Mouse (Mus musculus): Measurements from ENCODE around the gene Arl8a. TPM values are rescaled to one million over a fixed set of nuclear protein-coding genes. Genes with fewer than 3 reads are reported as not detected.
A peak's percentile ranks its signal among the peaks of the same experiment; 100 is the strongest.
"Not testable (repeated sequence)": the region's sequence is repeated elsewhere in the genome, so short reads cannot be mapped to it uniquely, and the experiment has no call there.

The Arl8a gene
- polyA plus RNA-seq (2015; fragmentation: Nextera tagmentation; extraction: Ambion mirVana): 21.4 and 56.5 TPM in 2 replicates

- Histone ChIP-seq H3K9ac (ENCODE audit: low read depth, low read length) (peak within 1 kb of the TSS; percentile 80), H3K27me3 (replicated peaks; ENCODE audit: control insufficient read depth, insufficient read depth, low read length) (peaks cover 4% of the 10 kb centered on the region; the same call in 1 of the 2 replicates), H3K36me3 (ENCODE audit: control insufficient read depth, insufficient read depth, low read length) (no peaks in the 10 kb centered on the region), H3K4me2 (ENCODE audit: low read depth, low read length) (peak within 1 kb of the TSS; percentile 85), H3K4me3 (ENCODE audit: low read length) (peak within 1 kb of the TSS; percentile 66), H3K4me1 (ENCODE audit: control insufficient read depth, insufficient read depth, low read length) (peaks cover 25% of the 10 kb centered on the region), H3K27ac (ENCODE audit: low read length) (peak within 1 kb of the TSS; percentile 88), H3K9me3 (ENCODE audit: control insufficient read depth, low read length) (no peaks in the 10 kb centered on the region)
- peak; percentile 89 for ATAC-seq
- under 1% methylated on average over 62 of the region's 78 CpGs for WGBS
Observed at GRCm38 (mm10) chr1:135146077-135146945, at the start of gene Arl8a. Gene Arl8a, plus strand, starts transcription at chr1:135146824.

- H3K36me3 ChIP-seq (ENCODE audit: control insufficient read depth, insufficient read depth, low read length): no peaks in the 10 kb centered on the region
- H3K9me3 ChIP-seq (ENCODE audit: control insufficient read depth, low read length): no peaks in the 10 kb centered on the region
- H3K9ac ChIP-seq (ENCODE audit: low read depth, low read length): no peak overlapping the region
- no peak overlapping the region for H3K4me2 ChIP-seq (ENCODE audit: low read depth, low read length)
- no peak for ATAC-seq
- WGBS: 92% methylated on average over 6 of the region's 6 CpGs
- H3K27ac ChIP-seq (ENCODE audit: low read length): no peak overlapping the region
- no peaks in the 10 kb centered on the region for H3K4me1 ChIP-seq (ENCODE audit: control insufficient read depth, insufficient read depth, low read length)
- H3K27me3 ChIP-seq (replicated peaks; ENCODE audit: control insufficient read depth, insufficient read depth, low read length): peaks cover 7% of the 10 kb centered on the region; the same call in 1 of the 2 replicates
- no peak overlapping the region for H3K4me3 ChIP-seq (ENCODE audit: low read length)
Observed at GRCm38 (mm10) chr1:135097441-135097840, 49.2 kb upstream of the Arl8a start.

- Histone ChIP-seq H3K27ac (ENCODE audit: low read length) (no peak overlapping the region), H3K4me1 (ENCODE audit: control insufficient read depth, insufficient read depth, low read length) (no peaks in the 10 kb centered on the region), H3K4me2 (ENCODE audit: low read depth, low read length) (no peak overlapping the region), H3K9ac (ENCODE audit: low read depth, low read length) (no peak overlapping the region), H3K4me3 (ENCODE audit: low read length) (no peak overlapping the region), H3K36me3 (ENCODE audit: control insufficient read depth, insufficient read depth, low read length) (no peaks in the 10 kb centered on the region), H3K27me3 (replicated peaks; ENCODE audit: control insufficient read depth, insufficient read depth, low read length) (peaks cover 14% of the 10 kb centered on the region; the same call in 1 of the 2 replicates), H3K9me3 (ENCODE audit: control insufficient read depth, low read length) (no peaks in the 10 kb centered on the region)
- 95% methylated on average over 7 of the region's 7 CpGs for WGBS
- no peak for ATAC-seq
Observed at GRCm38 (mm10) chr1:135098441-135098840, 48.2 kb upstream of the Arl8a start.

- Histone ChIP-seq H3K27me3 (replicated peaks; ENCODE audit: control insufficient read depth, insufficient read depth, low read length) (peaks cover 33% of the 10 kb centered on the region), H3K9ac (ENCODE audit: low read depth, low read length) (no peak overlapping the region), H3K27ac (ENCODE audit: low read length) (no peak overlapping the region), H3K36me3 (ENCODE audit: control insufficient read depth, insufficient read depth, low read length) (no peaks in the 10 kb centered on the region), H3K4me1 (ENCODE audit: control insufficient read depth, insufficient read depth, low read length) (peaks cover 7% of the 10 kb centered on the region), H3K4me2 (ENCODE audit: low read depth, low read length) (no peak overlapping the region), H3K4me3 (ENCODE audit: low read length) (no peak overlapping the region), H3K9me3 (ENCODE audit: control insufficient read depth, low read length) (no peaks in the 10 kb centered on the region)
- ATAC-seq: no peak
- WGBS: 51% methylated on average over 7 of the region's 7 CpGs
Observed at GRCm38 (mm10) chr1:135100400-135100799, 46.2 kb upstream of the Arl8a start.

- WGBS: 0% methylated on average over 38 of the region's 40 CpGs
- H3K4me3 ChIP-seq (ENCODE audit: low read length): peak within 1 kb of the TSS; percentile 49
- peak; percentile 47 for ATAC-seq
- H3K27me3 ChIP-seq (replicated peaks; ENCODE audit: control insufficient read depth, insufficient read depth, low read length): peaks cover 42% of the 10 kb centered on the region
- H3K4me1 ChIP-seq (ENCODE audit: control insufficient read depth, insufficient read depth, low read length): peaks cover 8% of the 10 kb centered on the region
- H3K9ac ChIP-seq (ENCODE audit: low read depth, low read length): 0 out of 2 replicates have a peak within 1 kb of the TSS, but pooled peaks have one; percentile 31
- H3K4me2 ChIP-seq (ENCODE audit: low read depth, low read length): peak within 1 kb of the TSS; percentile 76
- no peak within 1 kb of the TSS for H3K27ac ChIP-seq (ENCODE audit: low read length)
- no peaks in the 10 kb centered on the region for H3K36me3 ChIP-seq (ENCODE audit: control insufficient read depth, insufficient read depth, low read length)
- no peaks in the 10 kb centered on the region for H3K9me3 ChIP-seq (ENCODE audit: control insufficient read depth, low read length)
Observed at GRCm38 (mm10) chr1:135105124-135105523, 41.5 kb upstream of the Arl8a start, which contains the start of gene Lgr6. Gene Lgr6, minus strand, starts transcription at chr1:135105276.

- 1% methylated on average over 8 of the region's 8 CpGs for WGBS
- no peaks in the 10 kb centered on the region for H3K9me3 ChIP-seq (ENCODE audit: control insufficient read depth, low read length)
- no peak overlapping the region for H3K27ac ChIP-seq (ENCODE audit: low read length)
- H3K4me2 ChIP-seq (ENCODE audit: low read depth, low read length): no peak overlapping the region
- H3K36me3 ChIP-seq (ENCODE audit: control insufficient read depth, insufficient read depth, low read length): no peaks in the 10 kb centered on the region
- H3K27me3 ChIP-seq (replicated peaks; ENCODE audit: control insufficient read depth, insufficient read depth, low read length): peaks cover 37% of the 10 kb centered on the region
- H3K4me1 ChIP-seq (ENCODE audit: control insufficient read depth, insufficient read depth, low read length): peaks cover 8% of the 10 kb centered on the region
- no peak overlapping the region for H3K9ac ChIP-seq (ENCODE audit: low read depth, low read length)
- H3K4me3 ChIP-seq (ENCODE audit: low read length): no peak overlapping the region
- ATAC-seq: peak; percentile 26
Observed at GRCm38 (mm10) chr1:135105951-135106350, 40.7 kb upstream of the Arl8a start.

- ATAC-seq: no peak
Observed at GRCm38 (mm10) chr1:135108611-135109010, 38.0 kb upstream of the Arl8a start.

GRCm38 (mm10) chr1:135110075-135110474 is 36.5 kb upstream of the Arl8a start:
- WGBS: 20% methylated on average over 6 of the region's 6 CpGs
- Histone ChIP-seq H3K4me2 (ENCODE audit: low read depth, low read length) (no peak overlapping the region), H3K9me3 (ENCODE audit: control insufficient read depth, low read length) (no peaks in the 10 kb centered on the region), H3K9ac (ENCODE audit: low read depth, low read length) (no peak overlapping the region), H3K4me3 (ENCODE audit: low read length) (no peak overlapping the region), H3K36me3 (ENCODE audit: control insufficient read depth, insufficient read depth, low read length) (no peaks in the 10 kb centered on the region), H3K27ac (ENCODE audit: low read length) (no peak overlapping the region), H3K4me1 (ENCODE audit: control insufficient read depth, insufficient read depth, low read length) (peaks cover 4% of the 10 kb centered on the region; the same call in 1 of the 2 replicates), H3K27me3 (replicated peaks; ENCODE audit: control insufficient read depth, insufficient read depth, low read length) (peaks cover 14% of the 10 kb centered on the region)
- ATAC-seq: no peak

More at GRCm38 (mm10) chr1:135108611-135109010, 38.0 kb upstream of the Arl8a start:
- H3K36me3 ChIP-seq (ENCODE audit: control insufficient read depth, insufficient read depth, low read length): no peaks in the 10 kb centered on the region
- WGBS: 46% methylated on average over 6 of the region's 6 CpGs
- peaks cover 8% of the 10 kb centered on the region for H3K4me1 ChIP-seq (ENCODE audit: control insufficient read depth, insufficient read depth, low read length)
- no peak overlapping the region for H3K9ac ChIP-seq (ENCODE audit: low read depth, low read length)
- H3K27me3 ChIP-seq (replicated peaks; ENCODE audit: control insufficient read depth, insufficient read depth, low read length): peaks cover 28% of the 10 kb centered on the region
- no peaks in the 10 kb centered on the region for H3K9me3 ChIP-seq (ENCODE audit: control insufficient read depth, low read length)
- H3K4me2 ChIP-seq (ENCODE audit: low read depth, low read length): no peak overlapping the region
- no peak overlapping the region for H3K27ac ChIP-seq (ENCODE audit: low read length)
- H3K4me3 ChIP-seq (ENCODE audit: low read length): no peak overlapping the region

GRCm38 (mm10) chr1:135111271-135111670 is 35.4 kb upstream of the Arl8a start:
- H3K4me3 ChIP-seq (ENCODE audit: low read length); ATAC-seq; H3K27me3 ChIP-seq (replicated peaks; ENCODE audit: control insufficient read depth, insufficient read depth, low read length): not testable (repeated sequence)

More at GRCm38 (mm10) chr1:135111271-135111670, 35.4 kb upstream of the Arl8a start:
- not testable (repeated sequence) for H3K4me1 ChIP-seq (ENCODE audit: control insufficient read depth, insufficient read depth, low read length); H3K27ac ChIP-seq (ENCODE audit: low read length); H3K36me3 ChIP-seq (ENCODE audit: control insufficient read depth, insufficient read depth, low read length); H3K9me3 ChIP-seq (ENCODE audit: control insufficient read depth, low read length); H3K9ac ChIP-seq (ENCODE audit: low read depth, low read length); H3K4me2 ChIP-seq (ENCODE audit: low read depth, low read length)
- 57% methylated on average over 4 of the region's 5 CpGs for WGBS
